Mouse (Mus musculus) retina, adult 2 months (tissue): ENCODE measurements at regions not wholly inside any gene's neighbourhood (a gene's known extent, or its start where the extent isn't known, plus 50 kb on each side); places are given as distances from the start of the nearest gene placed in this dataset.
"Not testable (repeated sequence)": the region's sequence is repeated elsewhere in the genome, so short reads cannot be mapped to it uniquely, and the experiment has no call there.

Experiments
- DNase-seq: peaks from one replicate; pipeline ENCODE4 v3.0.0-alpha.2; 2012; ENCODE audit warnings: low read depth, low spot score

GRCm38 (mm10) chrX:92981141-92981540, 305.1 kb upstream of the Arx start:
- no peak for DNase-seq

DNA sequence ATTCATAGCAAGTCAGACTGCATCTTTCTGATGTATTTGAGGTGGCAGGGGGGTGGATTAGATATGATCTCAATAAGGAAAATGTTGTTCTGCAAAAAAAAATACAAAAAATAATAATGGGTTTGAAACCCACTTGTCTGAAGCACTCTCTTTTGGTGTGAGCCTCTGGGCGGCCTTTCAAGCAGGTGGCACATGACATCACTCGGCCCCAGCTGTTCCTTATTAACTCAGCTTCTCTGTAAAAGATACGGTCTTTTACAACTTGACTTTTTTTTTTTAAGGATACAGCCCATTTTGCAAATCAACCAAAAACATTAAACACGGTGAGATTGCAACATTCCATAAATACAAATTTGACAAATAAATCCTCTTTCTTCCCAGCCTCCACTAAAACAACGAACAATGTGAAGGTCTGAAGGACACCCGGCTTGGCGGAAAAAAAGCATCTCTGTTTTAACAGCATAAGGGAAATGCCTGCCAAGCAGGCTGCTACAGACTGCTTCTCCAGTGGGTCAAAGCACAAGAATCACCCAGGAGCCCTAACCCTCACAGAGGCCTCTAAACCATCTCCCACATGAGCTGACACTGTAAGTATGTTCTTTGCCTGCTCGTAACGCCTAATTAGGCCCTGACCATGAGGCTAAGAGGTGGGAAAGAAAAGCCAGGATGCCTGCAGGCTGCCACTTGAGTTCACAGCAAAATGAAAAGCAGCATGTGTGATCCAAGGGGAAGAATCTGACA, 283.8 kb upstream of the Arx start:
- DNase-seq: no peak

- no peak for DNase-seq
These were observed 279.6 kb upstream of the Arx start for GRCm38 (mm10) chrX:93006681-93007080.

GRCm38 (mm10) chrX:93011578-93011977, 274.7 kb upstream of the Arx start:
- DNase-seq: no peak

- DNase-seq: no peak
These were observed 269.9 kb upstream of the Arx start for GRCm38 (mm10) chrX:93016391-93016790.

DNA sequence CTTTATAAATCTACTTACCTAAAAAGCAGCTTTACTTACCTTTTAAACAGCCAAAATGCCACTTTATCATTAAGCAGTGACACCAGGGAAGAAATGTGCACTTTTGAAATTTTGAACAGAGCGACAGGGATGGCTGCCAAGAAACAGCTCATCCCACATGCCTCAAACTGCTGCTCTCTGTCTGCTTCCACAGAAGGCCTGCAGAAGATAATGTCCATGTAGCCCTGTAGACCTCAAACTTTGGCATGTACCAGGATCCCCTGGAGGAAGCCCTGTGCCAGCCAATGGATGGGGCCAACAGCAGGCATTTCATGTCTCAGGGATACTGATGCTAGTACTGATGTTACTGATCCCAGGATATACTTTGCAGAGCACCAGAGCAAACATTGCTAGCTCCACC, 245.1 kb upstream of the Arx start:
- DNase-seq: no peak

- DNase-seq: no peak
These were observed 243.5 kb upstream of the Arx start for GRCm38 (mm10) chrX:93042736-93043135.

DNA sequence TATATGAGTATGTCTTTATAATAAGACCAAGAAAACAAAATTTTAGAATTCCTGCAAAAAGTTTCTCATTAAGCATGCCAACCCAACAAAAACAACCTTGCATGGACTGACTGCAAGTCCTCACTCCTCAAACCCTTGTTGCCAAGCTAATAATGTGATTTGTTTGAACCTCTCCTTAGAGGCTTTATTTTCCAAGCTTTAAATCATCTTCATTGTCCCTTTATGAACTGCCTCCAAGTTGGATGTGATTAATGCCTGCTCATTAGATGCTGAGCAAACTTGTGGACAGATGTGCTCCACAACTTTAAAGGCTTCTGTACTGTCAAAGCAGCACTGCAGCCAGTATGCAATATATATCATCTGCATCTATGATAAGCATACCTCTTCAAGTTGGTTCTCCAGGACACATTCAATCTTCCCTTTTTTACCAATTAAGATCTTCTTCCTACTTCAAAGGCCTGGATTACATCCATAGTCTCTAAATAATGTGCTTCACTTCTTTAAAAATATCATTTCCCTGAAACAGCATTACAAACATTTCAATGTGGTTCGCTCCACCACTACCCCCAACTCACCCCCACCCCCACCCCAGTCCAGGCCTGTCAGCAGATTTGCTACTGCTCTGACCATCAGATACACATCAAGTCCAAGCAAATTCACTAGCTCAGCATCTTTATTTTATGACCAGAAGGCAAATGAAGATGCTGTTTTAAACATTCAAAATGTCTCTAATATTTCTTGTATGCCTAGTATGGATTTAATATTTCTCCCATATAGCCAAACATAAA, 237.1 kb upstream of the Arx start:
- DNase-seq: no peak

DNA sequence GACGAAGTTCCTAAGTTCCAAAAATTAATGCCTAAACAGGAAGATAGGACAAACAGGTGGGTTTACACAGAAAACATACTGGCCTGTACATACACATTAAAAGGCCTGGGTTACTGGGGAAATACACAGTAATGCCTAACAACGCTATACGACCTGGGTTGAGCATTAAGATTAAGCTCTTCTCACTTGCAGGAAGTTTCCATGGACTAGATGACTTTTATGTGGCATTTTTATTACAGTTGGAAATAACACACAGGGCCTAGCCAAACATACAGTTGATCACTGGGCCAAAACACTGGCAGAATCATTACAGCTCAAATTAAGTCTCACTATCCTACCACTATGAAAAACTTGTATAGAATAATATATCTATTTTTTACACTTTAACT, 236.5 kb upstream of the Arx start:
- DNase-seq: no peak

GRCm38 (mm10) chrX:93059533-93059932, 226.7 kb upstream of the Arx start:
- no peak for DNase-seq

DNA sequence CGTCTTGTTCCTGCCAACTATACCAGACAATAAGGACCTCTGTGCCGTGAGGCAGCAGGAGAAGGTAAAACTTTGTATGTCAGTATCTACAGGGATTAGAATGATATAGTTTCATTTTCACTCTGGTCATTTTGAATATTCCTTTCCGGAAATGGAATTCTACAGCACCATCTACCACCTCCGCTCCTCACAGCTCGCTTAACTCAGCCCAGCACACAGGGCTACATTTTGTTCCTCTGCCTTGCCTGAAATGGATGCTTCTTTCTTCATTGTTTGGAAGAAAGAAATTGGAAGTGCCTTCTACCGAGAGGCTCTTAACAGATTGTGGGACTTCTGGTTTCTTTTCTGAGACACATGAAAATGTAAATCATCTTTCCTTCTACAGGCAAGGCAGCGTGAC, 217.4 kb upstream of the Arx start:
- no peak for DNase-seq

GRCm38 (mm10) chrX:93069569-93070289, 216.5 kb upstream of the Arx start:
- peak; percentile 4 for DNase-seq

DNA sequence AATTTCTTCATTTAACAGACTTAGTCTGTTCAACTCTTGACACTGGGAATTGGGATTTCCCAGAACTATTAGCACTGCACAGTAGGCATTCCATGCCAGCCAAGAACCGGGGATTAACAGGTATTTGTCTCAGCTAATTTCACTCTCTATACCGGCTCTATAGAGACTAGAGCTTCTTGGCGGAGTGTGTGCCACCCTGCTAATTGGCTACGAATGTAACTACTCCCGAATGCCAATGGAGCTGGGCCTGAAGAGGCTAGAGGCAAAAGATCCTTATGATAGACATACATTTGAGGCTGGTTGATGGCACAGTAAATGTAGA, 216.0 kb upstream of the Arx start:
- DNase-seq: no peak

DNA sequence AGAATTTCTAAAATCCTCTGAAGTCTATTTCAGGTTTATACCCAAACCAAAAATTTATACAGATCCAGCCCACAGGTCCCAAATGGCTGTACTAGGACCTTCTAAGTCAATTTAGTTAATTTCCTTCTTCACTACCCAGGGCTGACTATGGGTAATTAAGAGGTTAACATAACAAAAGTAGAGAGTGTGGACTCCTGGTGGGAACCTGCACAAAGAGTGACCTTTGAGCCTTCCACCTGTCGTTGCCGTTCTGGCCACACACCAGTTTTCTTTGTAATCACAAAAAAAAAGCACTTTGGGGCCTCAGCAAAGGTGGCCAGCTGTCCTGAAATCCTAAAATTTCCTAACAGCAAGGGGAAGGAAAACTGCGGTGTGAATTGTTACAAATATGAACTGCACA, 197.3 kb upstream of the Arx start:
- no peak for DNase-seq

GRCm38 (mm10) chrX:93097551-93097950, 188.7 kb upstream of the Arx start:
- DNase-seq: no peak

DNA sequence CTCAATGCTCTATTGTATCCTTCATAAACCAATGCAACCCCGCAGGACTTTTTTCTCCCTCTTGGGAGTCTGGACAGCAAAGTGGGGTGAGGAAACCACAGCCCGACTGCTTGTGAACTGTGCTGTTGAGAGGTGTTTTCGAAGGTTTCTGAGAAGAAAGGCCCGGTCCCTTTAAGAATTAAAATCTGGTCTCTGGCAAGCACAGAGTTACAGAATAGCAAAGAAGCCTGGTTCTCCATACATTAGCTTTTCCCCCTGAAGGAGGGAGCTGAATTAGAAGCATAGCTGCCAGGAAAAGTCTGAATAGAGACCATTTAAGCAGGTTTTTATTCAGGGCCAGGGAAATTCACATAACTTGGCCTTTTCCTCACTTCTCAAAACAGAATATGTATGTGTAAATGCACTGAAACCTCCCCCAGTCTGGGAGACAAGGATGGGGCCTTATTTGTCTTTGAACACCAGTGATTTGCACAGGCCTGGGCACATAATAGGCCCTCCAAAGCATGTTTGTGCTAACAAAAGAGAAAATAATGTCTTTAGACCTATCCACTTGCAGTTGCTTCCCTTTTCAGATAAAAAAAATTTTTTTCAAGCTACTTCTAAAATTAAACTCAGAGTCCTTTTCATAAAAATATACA, 178.2 kb upstream of the Arx start:
- no peak for DNase-seq

GRCm38 (mm10) chrX:93154367-93154766, 131.9 kb upstream of the Arx start:
- not testable (repeated sequence) for DNase-seq

DNA sequence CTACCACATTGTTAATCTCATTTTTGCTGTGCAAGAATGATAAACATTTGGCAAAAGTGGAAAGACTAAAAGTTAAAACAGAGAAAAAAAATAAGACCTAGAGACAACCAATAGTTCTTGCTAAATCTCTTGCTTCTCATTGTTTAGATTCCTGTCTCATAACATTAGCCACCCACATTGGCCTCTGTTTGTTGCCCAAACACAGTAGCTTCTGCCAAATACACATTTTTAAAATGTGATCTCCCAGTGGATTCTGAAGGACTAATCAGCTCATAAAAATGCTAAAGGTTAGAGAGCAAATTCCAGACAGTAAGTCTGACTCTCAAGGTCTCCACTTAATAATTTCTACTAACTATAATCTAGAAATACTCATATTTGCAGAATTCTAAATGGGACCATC, 127.1 kb upstream of the Arx start:
- DNase-seq: no peak

- DNase-seq: no peak
These were observed 125.3 kb upstream of the Arx start for GRCm38 (mm10) chrX:93160956-93161355.
